Mouse (Mus musculus): Measurements from ENCODE around the gene Btbd19.

The Btbd19 gene

GRCm38 (mm10) chr4:117133817-117134600 lies 8.5 kb upstream of the Btbd19 start, which contains the start of gene Plk3:
Plk3 (minus strand) TSS chr4:117133963.
- DNase-seq: peak; percentile 98

DNA sequence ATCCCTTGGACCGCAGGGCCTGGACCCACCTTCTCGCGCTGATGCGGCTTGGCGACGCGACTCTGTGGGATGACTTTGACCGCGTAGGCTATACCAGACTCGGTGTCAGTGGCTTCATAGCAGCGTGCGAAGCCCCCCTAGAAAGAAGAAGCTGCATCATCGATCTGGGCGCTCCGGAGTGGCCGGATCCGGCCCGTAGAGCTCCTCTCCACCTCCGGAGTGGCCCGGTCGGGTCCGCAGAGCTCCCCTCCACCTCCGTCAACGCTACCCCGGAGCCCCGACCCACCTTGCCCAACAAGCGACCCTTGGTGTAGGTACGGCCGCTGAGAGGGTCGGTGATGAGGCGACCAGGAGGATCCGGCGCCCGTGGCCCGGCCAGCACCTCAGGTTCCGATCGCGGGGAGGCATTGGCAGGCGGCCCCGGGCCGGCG lies 7.9 kb upstream of the Btbd19 start:
- no peak for DNase-seq

DNA sequence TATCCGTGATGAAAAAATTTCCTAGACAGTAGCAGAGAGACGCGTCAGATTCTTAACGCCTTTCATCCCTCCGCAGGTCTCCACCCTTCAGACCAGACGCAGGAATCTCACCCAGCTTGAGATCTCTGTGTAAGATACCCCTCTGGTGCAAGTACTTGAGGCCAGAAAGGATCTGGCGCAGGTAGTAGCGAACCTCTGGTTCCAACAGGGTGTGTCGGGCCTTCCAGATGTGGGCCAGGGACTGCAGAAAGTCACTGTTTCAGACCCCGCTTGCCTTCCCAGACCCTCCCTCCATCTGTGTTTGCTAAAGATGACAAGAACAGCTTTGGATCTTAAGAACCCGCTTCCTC lies 7.2 kb upstream of the Btbd19 start:
- DNase-seq: no peak

DNA sequence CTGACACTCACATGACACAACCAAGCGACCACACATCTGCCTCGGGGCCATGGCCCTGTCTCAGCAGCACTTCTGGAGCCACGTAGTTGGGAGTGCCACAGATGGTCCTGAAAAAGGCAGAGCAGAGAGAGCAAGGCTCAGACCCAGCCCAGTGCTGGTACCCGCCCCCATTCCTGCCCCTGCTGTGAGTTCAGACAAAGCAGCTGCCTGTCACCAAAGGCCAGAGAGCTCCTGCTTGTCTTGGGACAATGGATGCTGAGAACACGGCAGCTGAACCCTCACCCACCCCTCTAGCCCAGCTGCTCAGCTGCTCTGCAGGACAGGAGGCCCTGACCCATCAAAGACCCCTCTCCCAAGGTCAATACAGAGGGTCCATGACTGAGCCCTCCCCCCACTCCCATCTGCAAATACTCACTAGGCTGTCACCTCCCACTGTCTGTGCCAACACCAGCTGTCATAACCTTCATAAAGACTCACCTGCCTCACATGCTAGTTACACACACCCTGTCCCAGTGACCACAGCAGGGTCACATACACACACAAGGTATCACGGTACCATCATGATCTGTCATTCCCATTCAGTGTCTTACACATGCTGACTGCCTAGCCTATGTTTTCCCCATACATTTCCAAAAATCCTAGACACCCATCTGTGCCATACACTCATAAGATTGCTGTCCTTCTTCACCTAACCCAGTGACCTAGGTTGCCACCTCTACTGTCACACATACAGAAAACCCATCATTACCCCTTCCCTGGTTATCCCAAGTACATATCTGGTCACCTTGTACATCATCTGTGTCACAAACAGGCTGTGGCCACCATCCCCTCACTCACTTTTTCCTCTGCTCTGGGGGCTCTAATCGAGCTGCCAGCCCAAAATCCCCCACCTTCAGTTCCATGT lies 6.6 kb upstream of the Btbd19 start:
- DNase-seq: no peak

- no peak for DNase-seq
Observed at GRCm38 (mm10) chr4:117131198-117131597, 5.7 kb upstream of the Btbd19 start.

- DNase-seq: no peak
Observed at GRCm38 (mm10) chr4:117130790-117131189, 5.3 kb upstream of the Btbd19 start.

- DNase-seq: no peak
Observed at GRCm38 (mm10) chr4:117127991-117128686, 2.6 kb upstream of the Btbd19 start.

- DNase-seq: no peak
Observed at GRCm38 (mm10) chr4:117126675-117127290, 1.3 kb upstream of the Btbd19 start, which contains the start of gene Tctex1d4. Tctex1d4 (plus strand) TSS chr4:117126794.

GRCm38 (mm10) chr4:117125910-117126674 lies 567 bp upstream of the Btbd19 start:
- DNase-seq: peak; percentile 85

DNA sequence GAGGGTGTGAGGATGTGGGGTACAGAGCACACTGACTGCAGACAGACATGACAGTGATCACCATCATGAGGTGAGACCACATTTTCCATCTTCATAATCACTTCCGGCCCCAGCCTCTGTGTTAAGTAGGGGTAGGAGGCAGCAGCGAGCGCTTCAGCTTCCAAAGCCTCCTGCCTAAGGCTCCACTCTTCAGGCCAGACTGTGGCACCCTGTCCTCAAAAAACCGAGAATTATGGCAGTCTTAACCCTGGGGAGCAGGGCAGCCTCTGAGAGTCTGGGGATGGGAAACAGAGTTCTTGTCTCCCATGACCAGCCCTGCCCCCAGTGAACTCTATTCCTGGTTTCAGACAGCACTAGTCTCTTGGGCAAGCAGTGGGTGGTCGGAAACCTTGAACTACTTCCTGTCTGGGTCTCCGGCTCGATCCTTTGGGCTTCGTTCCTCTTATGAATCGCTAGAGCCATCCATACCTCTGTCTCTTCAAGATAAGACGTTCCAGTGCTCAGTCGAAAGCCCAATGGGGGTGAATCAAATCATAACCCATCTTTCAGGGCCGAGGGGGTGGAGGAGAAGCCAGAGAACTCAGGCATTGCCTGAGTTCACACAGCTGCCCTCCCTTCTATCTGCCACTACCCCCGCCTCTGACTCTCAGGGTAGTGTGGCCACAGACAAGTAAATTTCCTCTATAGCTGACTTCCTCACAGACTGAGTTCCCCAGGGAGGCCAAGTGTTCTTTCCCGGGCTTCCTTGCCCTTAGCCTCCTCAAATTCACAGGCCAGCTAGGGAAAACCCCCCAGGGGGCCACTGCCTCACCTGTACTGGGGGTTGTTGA lies 792 bp downstream of the Btbd19 start:
- peak; percentile 63 for DNase-seq

- no peak for DNase-seq
Observed at GRCm38 (mm10) chr4:117124218-117124517, 1.4 kb downstream of the Btbd19 start.

GRCm38 (mm10) chr4:117123546-117124217 lies 1.8 kb downstream of the Btbd19 start:
- DNase-seq: no peak

DNA sequence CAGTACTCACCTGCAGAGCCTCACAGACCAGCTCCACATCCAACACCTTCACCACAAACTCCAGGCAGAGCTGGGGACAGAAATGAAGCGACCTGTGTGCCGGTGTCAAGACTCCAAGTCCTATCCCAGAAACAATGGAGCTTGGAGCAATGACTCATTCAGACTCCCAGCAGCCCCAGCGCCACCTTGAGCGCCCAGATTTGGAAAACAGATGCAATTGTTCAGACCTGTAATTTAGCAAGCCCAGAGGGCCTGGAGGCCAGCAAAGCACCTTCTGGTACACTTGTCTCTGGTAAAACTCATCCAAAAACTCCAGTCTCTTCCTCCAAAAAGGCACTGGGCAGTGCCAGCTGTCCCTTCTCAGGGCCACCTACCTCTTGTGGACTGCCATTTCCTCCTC lies 3.3 kb downstream of the Btbd19 start:
- DNase-seq: no peak

GRCm38 (mm10) chr4:117120445-117121414 lies 4.8 kb downstream of the Btbd19 start:
- peak; percentile 96 for DNase-seq

DNA sequence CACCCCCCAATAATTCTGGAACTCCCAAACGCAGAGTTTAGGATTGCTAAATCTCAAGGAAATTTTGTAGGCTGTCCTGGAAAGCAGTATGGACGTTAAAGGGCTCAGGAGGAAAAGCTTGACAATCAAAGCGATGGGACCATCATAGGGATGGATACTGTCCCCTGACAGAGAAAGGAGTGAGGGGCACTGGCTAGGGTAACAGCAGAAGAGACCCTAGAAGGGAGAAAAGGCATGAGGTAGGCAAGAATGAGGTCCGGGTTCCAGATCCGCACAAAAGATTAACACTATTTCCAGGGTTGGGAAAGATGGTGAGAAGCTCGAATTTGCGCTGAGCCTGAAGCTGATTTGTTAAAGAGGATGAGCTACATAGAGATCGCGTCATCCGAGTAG lies 5.5 kb downstream of the Btbd19 start:
- DNase-seq: no peak

- no peak for DNase-seq
Observed at GRCm38 (mm10) chr4:117119636-117120035, 5.9 kb downstream of the Btbd19 start.

DNA sequence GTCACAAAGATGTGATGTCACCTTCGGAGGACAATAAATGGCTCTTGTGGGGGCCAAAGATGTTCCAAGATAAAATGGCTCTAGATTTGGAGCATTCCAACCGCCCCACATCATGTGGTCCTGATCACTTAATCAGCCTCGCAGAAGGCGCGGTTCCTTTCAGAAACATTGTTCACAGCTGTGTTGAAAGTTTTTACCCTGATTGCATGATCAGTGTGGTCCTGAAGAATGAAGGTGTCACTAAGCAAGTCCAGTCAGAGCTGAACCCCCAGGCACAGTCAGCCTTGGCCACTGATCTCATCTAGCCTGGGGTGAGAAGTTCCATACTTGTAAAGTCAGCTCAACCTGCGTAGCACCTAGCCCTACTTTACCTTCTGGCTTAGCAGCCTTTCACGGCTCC lies 7.6 kb downstream of the Btbd19 start:
- DNase-seq: no peak

- no peak for DNase-seq
Observed at GRCm38 (mm10) chr4:117115592-117115991, 9.9 kb downstream of the Btbd19 start.

DNA sequence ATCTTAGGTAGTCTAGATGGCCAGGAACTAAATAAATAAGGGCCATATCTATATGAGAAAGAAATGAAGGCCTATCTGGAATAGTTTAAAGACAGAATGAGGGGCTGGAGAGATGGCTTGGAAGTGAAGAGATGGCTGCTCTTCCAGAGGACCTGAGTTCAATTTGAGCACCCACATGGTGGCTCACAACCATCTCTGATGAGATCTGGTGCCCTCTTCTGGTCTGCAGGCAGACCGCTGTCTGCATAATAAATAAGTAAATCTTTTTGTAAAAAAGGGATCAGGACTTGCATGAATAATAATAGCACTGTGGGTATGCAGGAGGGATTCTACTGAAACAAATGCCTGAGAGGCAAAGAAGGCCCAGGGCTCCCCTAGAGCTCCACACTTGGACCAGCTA lies 12.3 kb downstream of the Btbd19 start:
- DNase-seq: no peak

Data from kidney, postnatal 10 days (tissue).